In the genomic region with DNA sequence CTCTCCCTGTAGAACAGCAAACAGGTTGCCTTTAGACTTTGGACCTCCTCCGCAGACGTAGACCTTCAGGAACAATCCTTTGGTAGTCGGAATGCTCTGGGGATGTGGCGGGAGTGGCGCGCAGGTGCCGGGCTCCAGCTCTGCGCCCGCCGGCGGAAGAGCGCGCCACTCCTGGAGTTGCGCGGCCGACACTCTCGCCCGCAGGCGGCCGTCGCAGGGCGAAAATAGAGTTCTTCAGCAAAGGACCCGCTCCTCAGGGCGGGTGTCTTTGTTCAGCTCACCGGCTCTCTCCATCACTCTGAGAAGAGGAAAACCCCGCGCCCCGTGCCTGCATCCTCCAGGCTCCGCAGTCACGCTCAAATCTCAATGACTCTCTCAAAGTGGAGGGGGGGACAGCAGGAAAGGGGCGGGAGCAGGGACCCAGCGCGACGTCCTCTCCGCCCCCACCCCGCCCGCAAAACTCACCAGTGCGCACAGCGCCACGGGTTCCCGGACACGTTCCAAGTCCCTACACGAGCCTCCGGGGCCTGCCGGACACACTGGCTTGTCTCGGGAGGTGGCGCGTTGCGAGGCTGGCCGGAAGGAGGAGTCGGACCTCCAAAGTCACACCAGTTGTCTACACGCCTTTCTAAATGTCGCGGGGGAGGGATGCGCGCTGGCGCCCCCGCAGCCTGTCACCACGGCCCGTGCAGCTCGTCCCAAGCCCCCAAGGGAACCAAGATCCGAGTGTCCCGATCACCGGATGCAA, we compare ENCODE assay signal across 8 mouse cellular contexts. TPM values are rescaled to one million over a fixed set of nuclear protein-coding genes. Genes with fewer than 3 reads are reported as not detected.
DNase-seq lines count a peak whose midpoint lies in the region; ATAC-seq and TF ChIP-seq lines count a peak whose summit lies in the region.

No protein-coding gene starts in this region.

- DNase-seq in thymus, postnatal 4 days: peak; percentile 12
- no peak for DNase-seq in thymus, postnatal 25 days
- peak; percentile 44 for DNase-seq in kidney, postnatal 0 days (ENCODE audit: low spot score)
- DNase-seq in right cerebral cortex, adult 2 months (ENCODE audit: low spot score in 2 of 2): peak; percentile 55 to 72

- no peaks in the 10 kb centered on the region for H3K36me3 ChIP-seq in embryonic facial prominence, embryonic 12.5 days
- no peaks in the 10 kb centered on the region for H3K36me3 ChIP-seq in heart, embryonic 11.5 days (ENCODE audit: control insufficient read depth, insufficient read depth, low read length)
- no peaks in the 10 kb centered on the region for H3K36me3 ChIP-seq in kidney, postnatal 0 days (ENCODE audit: insufficient read depth, low read length)
- H3K36me3 ChIP-seq in lung, embryonic 15.5 days: no peaks in the 10 kb centered on the region

- peak overlapping the region; percentile 96 for H3K4me2 ChIP-seq in embryonic facial prominence, embryonic 12.5 days (replicated peaks)
- peak overlapping the region; percentile 97 for H3K4me2 ChIP-seq in heart, embryonic 11.5 days
- H3K4me2 ChIP-seq in kidney, postnatal 0 days (ENCODE audit: low read length): peak overlapping the region; percentile 94
- peak overlapping the region; percentile 98 for H3K4me2 ChIP-seq in lung, embryonic 15.5 days

- peak overlapping the region; percentile 68 for H3K4me3 ChIP-seq in embryonic facial prominence, embryonic 12.5 days
- H3K4me3 ChIP-seq in heart, embryonic 11.5 days (ENCODE audit: low read depth, low read length): peak overlapping the region; percentile 63
- H3K4me3 ChIP-seq in kidney, postnatal 0 days (replicated peaks; ENCODE audit: low read depth, low read length): peak overlapping the region; percentile 61
- peak overlapping the region; percentile 64 for H3K4me3 ChIP-seq in lung, embryonic 15.5 days

- H3K27me3 ChIP-seq in embryonic facial prominence, embryonic 12.5 days: peaks cover 35% of the 10 kb centered on the region
- H3K27me3 ChIP-seq in heart, embryonic 11.5 days (ENCODE audit: control insufficient read depth, insufficient read depth, low read length): peaks cover 29% of the 10 kb centered on the region
- H3K27me3 ChIP-seq in kidney, postnatal 0 days (ENCODE audit: insufficient read depth, low read length): peaks cover 11% of the 10 kb centered on the region; the same call in 1 of the 2 replicates
- H3K27me3 ChIP-seq in lung, embryonic 15.5 days: peaks cover 36% of the 10 kb centered on the region

- ATAC-seq in embryonic facial prominence, embryonic 12.5 days (ENCODE audit: insufficient number of reproducible peaks, insufficient read depth, low FRiP score, low TSS enrichment): peak; percentile 30; the same call in 1 of the 2 replicates
- peak; percentile 58 for ATAC-seq in heart, embryonic 11.5 days (replicated peaks; ENCODE audit: insufficient number of reproducible peaks, low FRiP score, low TSS enrichment)
- peak; percentile 52; the same call in 1 of the 2 replicates for ATAC-seq in kidney, postnatal 0 days (replicated peaks; ENCODE audit: low FRiP score, low read depth)
- ATAC-seq in lung, embryonic 15.5 days (ENCODE audit: borderline replicate concordance, extremely low read depth, low FRiP score, low TSS enrichment): peak; percentile 53
- ATAC-seq in inflammation-experienced regulatory T-cells, adult 6 months: no peak

- no peak for TF ChIP-seq CTCF in kidney, postnatal 0 days (IDR thresholded peaks at IDR 0.05; ENCODE audit: low read depth)

- peaks cover 10% of the 10 kb centered on the region; the same call in 1 of the 2 replicates for H3K4me1 ChIP-seq in embryonic facial prominence, embryonic 12.5 days
- H3K4me1 ChIP-seq in heart, embryonic 11.5 days (ENCODE audit: control insufficient read depth, insufficient read depth, low read length): peaks cover 6% of the 10 kb centered on the region
- H3K4me1 ChIP-seq in kidney, postnatal 0 days (replicated peaks; ENCODE audit: insufficient read depth, low read length): peaks cover 12% of the 10 kb centered on the region
- peaks cover 21% of the 10 kb centered on the region for H3K4me1 ChIP-seq in lung, embryonic 15.5 days

- WGBS in embryonic facial prominence, embryonic 12.5 days: under 1% methylated on average over 64 of the region's 64 CpGs
- 1% methylated on average over 64 of the region's 64 CpGs for WGBS in heart, embryonic 11.5 days (ENCODE audit: insufficient replicate concordance)
- WGBS in kidney, postnatal 0 days: under 1% methylated on average over 64 of the region's 64 CpGs
- under 1% methylated on average over 64 of the region's 64 CpGs for WGBS in lung, embryonic 15.5 days

- H3K27ac ChIP-seq in embryonic facial prominence, embryonic 12.5 days: 0 out of 2 replicates have a peak overlapping the region, but pooled peaks have one; percentile 11
- H3K27ac ChIP-seq in heart, embryonic 11.5 days (ENCODE audit: low read depth, low read length): no peak overlapping the region
- peak overlapping the region; percentile 64 for H3K27ac ChIP-seq in kidney, postnatal 0 days
- H3K27ac ChIP-seq in lung, embryonic 15.5 days: peak overlapping the region; percentile 63

- H3K9ac ChIP-seq in embryonic facial prominence, embryonic 12.5 days: peak overlapping the region; percentile 56
- H3K9ac ChIP-seq in heart, embryonic 11.5 days (ENCODE audit: low read depth, low read length): peak overlapping the region; percentile 54
- H3K9ac ChIP-seq in kidney, postnatal 0 days (ENCODE audit: low read depth, low read length): peak overlapping the region; percentile 47
- H3K9ac ChIP-seq in lung, embryonic 15.5 days: peak overlapping the region; percentile 42

- no peaks in the 10 kb centered on the region for H3K9me3 ChIP-seq in embryonic facial prominence, embryonic 12.5 days
- H3K9me3 ChIP-seq in heart, embryonic 11.5 days (replicated peaks; ENCODE audit: control insufficient read depth, low read length): no peaks in the 10 kb centered on the region
- H3K9me3 ChIP-seq in kidney, postnatal 0 days (replicated peaks; ENCODE audit: low read length): no peaks in the 10 kb centered on the region
- H3K9me3 ChIP-seq in lung, embryonic 15.5 days: no peaks in the 10 kb centered on the region

RNA-seq across cellular contexts. Expression of a gene that starts 1.2 kb away (rescaled TPM):
- 3.4 and 4.3 TPM in 2 replicates for polyA plus RNA-seq in embryonic facial prominence, embryonic 12.5 days (2016; fragmentation: Nextera tagmentation; extraction: Ambion mirVana)
- 0.66 and 0.96 TPM in 2 replicates for polyA plus RNA-seq in heart, embryonic 11.5 days (2014; fragmentation: Nextera tagmentation; extraction: Ambion mirVana)
- polyA plus RNA-seq in kidney, postnatal 0 days (2015; fragmentation: Nextera tagmentation; extraction: Ambion mirVana): 0.85 and 1.2 TPM in 2 replicates
- polyA plus RNA-seq in lung, embryonic 15.5 days (2015; fragmentation: Nextera tagmentation; extraction: Ambion mirVana): 1.0 and 1.1 TPM in 2 replicates
- polyA plus RNA-seq in inflammation-experienced regulatory T-cells, adult 6 months (2017; shearing (Covaris generic)): not detected
